Mouse (Mus musculus) liver, postnatal 0 days (tissue): ENCODE results near the gene Rgl1. TPM values are rescaled to one million over a fixed set of nuclear protein-coding genes. Genes with fewer than 3 reads are reported as not detected.

Source experiments
- ATAC-seq: fragments of 200-750 bp; cut with Nextera tagmentation; 2 replicates; pipeline ENCODE4 v1.8.0; 2017; ENCODE audit warnings: mild to moderate bottlenecking, moderate library complexity
- DNase-seq: peaks from one replicate; pipeline ENCODE4 v3.0.0-alpha.2; 2016
- H3K27ac ChIP-seq: fragments of 300-500 bp; sonication (generic); 2 replicates; pipeline ENCODE4 v1.5.1; 2014; ENCODE audit warnings: antibody characterized with exemption, moderate library complexity, mild to moderate bottlenecking, low read depth
- H3K27me3 ChIP-seq: fragments of 300-500 bp; sonication (generic); 2 replicates; pipeline ENCODE4 v1.6.1; 2014; ENCODE audit warnings: low read length, control low read depth, mixed read lengths; ENCODE audit not compliant: insufficient read depth
- H3K36me3 ChIP-seq: fragments of 300-500 bp; sonication (generic); replicated peaks from 2 replicates; pipeline ENCODE4 v1.6.1; 2014; ENCODE audit warnings: mild to moderate bottlenecking, control low read depth, low read length, moderate library complexity, mixed read lengths; ENCODE audit not compliant: insufficient read depth
- H3K4me1 ChIP-seq: fragments of 300-500 bp; sonication (generic); 2 replicates; pipeline ENCODE4 v1.6.1; 2014; ENCODE audit warnings: antibody characterized with exemption, mild to moderate bottlenecking, control low read depth; ENCODE audit not compliant: insufficient read depth
- H3K4me2 ChIP-seq: fragments of 300-500 bp; sonication (generic); 2 replicates; pipeline ENCODE4 v1.6.1; 2014; ENCODE audit warnings: low read depth, mild to moderate bottlenecking, low read length, moderate library complexity, mixed read lengths
- H3K4me3 ChIP-seq: fragments of 300-500 bp; sonication (generic); 2 replicates; pipeline ENCODE4 v1.5.1; 2014; ENCODE audit warnings: low read depth, low read length
- H3K9ac ChIP-seq: fragments of 300-500 bp; sonication (generic); replicated peaks from 2 replicates; pipeline ENCODE4 v1.6.1; 2014; ENCODE audit warnings: mild to moderate bottlenecking, moderate library complexity
- H3K9me3 ChIP-seq: fragments of 300-500 bp; sonication (generic); 2 replicates; pipeline ENCODE4 v1.6.1; 2016; ENCODE audit warnings: mild to moderate bottlenecking, control low read depth, low read length, mixed read lengths
- CTCF ChIP-seq: sonication (generic); IDR thresholded peaks from 2 replicates; pipeline ENCODE4 v1.5.1; 2016; ENCODE audit warnings: antibody characterized with exemption, low read depth
- EP300 ChIP-seq: IDR thresholded peaks from 2 replicates; pipeline ENCODE4 v1.6.1; 2016; ENCODE audit warnings: antibody characterized with exemption, low read depth, mild to moderate bottlenecking
- WGBS: fragments of 180-500 bp; shearing (Covaris S2); extraction: QIAGEN DNeasy Blood & Tissue Kit; methylation state at CpG from one replicate; pipeline ENCODE4 v1.1.7; 2014; ENCODE audit not compliant: insufficient replicate concordance; 5-methylcytosine and 5-hydroxymethylcytosine counted together
- polyA plus RNA-seq: library from polyadenylated mRNA; unstranded; fragments of >200 nt; fragmentation: Nextera tagmentation; extraction: Ambion mirVana; gene quantifications from 2 replicates; pipeline ENCODE4 v1.2.1, GENCODE M21; 2015

The Rgl1 gene
- polyA plus RNA-seq, 1 experiment from 2014 or later: 16.2 TPM

DNA sequence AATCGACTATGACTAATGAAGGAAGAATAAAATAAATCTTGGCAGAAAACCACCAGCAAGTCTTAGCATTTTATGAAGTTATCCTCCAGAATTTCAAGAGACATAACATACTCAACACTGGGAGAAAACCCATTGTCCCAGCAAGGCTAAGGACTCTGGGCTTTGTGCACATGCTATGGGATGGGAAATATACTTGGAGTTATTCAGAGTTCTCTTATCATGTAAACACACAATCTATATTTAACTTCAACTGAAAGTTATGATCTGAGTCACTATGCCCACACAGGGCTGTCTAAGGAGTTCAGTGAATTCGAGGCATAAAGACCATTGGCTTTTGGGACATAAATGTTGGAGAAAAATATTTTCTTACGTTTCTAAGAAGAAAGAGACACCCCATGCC, 215.2 kb downstream of the Rgl1 start:
- H3K9me3 ChIP-seq: no peaks in the 10 kb centered on the region
- H3K4me3 ChIP-seq: no peak overlapping the region
- no peak overlapping the region for H3K4me2 ChIP-seq
- no peak for DNase-seq
- H3K27ac ChIP-seq: no peak overlapping the region
- peaks cover 33% of the 10 kb centered on the region for H3K36me3 ChIP-seq
- H3K9ac ChIP-seq: no peak overlapping the region
- H3K4me1 ChIP-seq: no peaks in the 10 kb centered on the region
- TF ChIP-seq EP300: no peak
- no peak for TF ChIP-seq CTCF
- no peak for ATAC-seq
- WGBS: 71% methylated on average over 3 of the region's 3 CpGs
- H3K27me3 ChIP-seq: no peaks in the 10 kb centered on the region

- DNase-seq: no peak
- TF ChIP-seq CTCF: no peak
- TF ChIP-seq EP300: no peak
- 79% methylated on average over 2 of the region's 2 CpGs for WGBS
These were observed 215.6 kb downstream of the Rgl1 start for GRCm38 (mm10) chr1:152550544-152550943.

DNA sequence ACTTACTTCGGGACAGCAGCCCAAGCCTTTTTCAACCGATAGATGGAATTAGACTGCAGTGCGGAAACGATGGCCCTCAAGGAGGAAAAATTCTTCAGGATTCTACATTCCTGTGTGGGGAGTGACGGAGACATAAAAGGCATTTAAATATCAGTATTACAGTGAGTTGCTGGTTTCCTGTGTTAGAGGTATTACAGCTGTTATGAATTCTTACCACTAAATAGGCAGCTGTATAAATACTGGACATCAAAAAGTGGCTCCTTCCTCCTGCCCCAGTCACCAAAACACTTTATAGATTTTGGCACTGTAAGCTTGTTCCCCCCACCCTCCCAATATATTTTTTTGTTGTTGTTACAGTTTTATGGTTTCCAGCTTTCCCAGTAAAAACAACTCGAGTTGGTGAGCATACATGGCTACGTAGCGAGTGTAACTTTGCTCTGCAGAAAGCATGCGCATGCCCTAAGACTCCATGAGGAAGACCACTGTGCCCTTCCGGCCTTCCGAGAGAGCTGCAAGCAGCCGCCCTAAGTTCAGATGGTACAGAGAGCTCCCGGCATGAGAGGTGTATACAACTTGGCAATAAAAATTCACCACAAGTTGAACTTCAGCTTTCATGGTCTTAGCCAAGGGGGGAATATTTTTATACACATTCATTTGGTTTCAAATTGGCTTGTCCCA, 217.0 kb downstream of the Rgl1 start:
- Histone ChIP-seq H3K9me3 (no peaks in the 10 kb centered on the region), H3K9ac (no peak overlapping the region), H3K27me3 (no peaks in the 10 kb centered on the region), H3K36me3 (peaks cover 37% of the 10 kb centered on the region), H3K4me2 (no peak overlapping the region), H3K27ac (no peak overlapping the region), H3K4me1 (no peaks in the 10 kb centered on the region), H3K4me3 (no peak overlapping the region)
- DNase-seq: no peak
- ATAC-seq: no peak
- 86% methylated on average over 13 of the region's 13 CpGs for WGBS
- TF ChIP-seq EP300: no peak
- no peak for TF ChIP-seq CTCF

More at GRCm38 (mm10) chr1:152550544-152550943, 215.6 kb downstream of the Rgl1 start:
- Histone ChIP-seq H3K9me3 (no peaks in the 10 kb centered on the region), H3K4me2 (no peak overlapping the region), H3K4me3 (no peak overlapping the region), H3K4me1 (no peaks in the 10 kb centered on the region), H3K27me3 (no peaks in the 10 kb centered on the region), H3K36me3 (peaks cover 36% of the 10 kb centered on the region), H3K27ac (no peak overlapping the region), H3K9ac (no peak overlapping the region)
- no peak for ATAC-seq

GRCm38 (mm10) chr1:152543449-152544159, 222.5 kb downstream of the Rgl1 start:
- Histone ChIP-seq H3K4me2 (no peak overlapping the region), H3K9ac (no peak overlapping the region), H3K36me3 (peaks cover 29% of the 10 kb centered on the region), H3K4me3 (no peak overlapping the region), H3K9me3 (no peaks in the 10 kb centered on the region), H3K27ac (no peak overlapping the region), H3K27me3 (no peaks in the 10 kb centered on the region), H3K4me1 (peaks cover 4% of the 10 kb centered on the region; the same call in 1 of the 2 replicates)
- 49% methylated on average over 2 of the region's 2 CpGs for WGBS
- DNase-seq (no peak), ATAC-seq (peak; percentile 40; the same call in 1 of the 2 replicates)
- no peak for TF ChIP-seq EP300
- no peak for TF ChIP-seq CTCF

- ATAC-seq: no peak
- Histone ChIP-seq H3K4me2 (no peak overlapping the region), H3K36me3 (peaks cover 32% of the 10 kb centered on the region), H3K9me3 (no peaks in the 10 kb centered on the region), H3K4me1 (peaks cover 4% of the 10 kb centered on the region; the same call in 1 of the 2 replicates), H3K9ac (no peak overlapping the region), H3K27ac (no peak overlapping the region), H3K4me3 (no peak overlapping the region), H3K27me3 (no peaks in the 10 kb centered on the region)
- WGBS: 87% methylated on average over 6 of the region's 6 CpGs
- DNase-seq: no peak
- no peak for TF ChIP-seq EP300
- TF ChIP-seq CTCF: no peak
These were observed 223.3 kb downstream of the Rgl1 start for GRCm38 (mm10) chr1:152542747-152543378.

DNA sequence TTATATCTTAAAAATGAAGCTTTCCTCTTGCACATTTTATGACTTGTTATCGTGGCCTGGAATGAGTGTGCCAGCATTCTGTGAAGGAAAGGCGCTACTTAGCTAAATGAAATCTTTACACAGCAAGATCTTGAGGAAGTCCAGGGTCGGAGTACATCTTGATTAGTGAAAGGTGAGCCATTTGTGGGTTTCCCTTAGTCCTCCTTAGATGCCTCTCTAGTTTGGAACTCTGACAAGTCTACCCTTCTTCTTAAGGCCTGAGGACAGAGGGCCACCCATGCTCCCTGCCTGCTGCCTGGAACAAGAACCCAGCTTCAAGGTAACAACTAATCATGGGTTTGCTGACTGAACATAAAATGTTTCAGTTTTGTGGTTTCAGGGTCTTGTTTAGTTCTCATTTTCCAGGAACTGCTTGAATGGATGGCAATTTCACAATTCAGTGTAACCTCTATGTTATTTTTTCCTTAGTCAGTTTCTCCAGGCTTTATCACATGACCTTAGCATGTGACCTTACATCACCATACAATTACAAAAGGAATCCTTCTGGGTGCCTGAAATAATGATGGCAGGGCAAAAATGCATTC, 225.8 kb downstream of the Rgl1 start:
- no peak for ATAC-seq
- Histone ChIP-seq H3K27me3 (no peaks in the 10 kb centered on the region), H3K4me2 (no peak overlapping the region), H3K4me1 (peaks cover 4% of the 10 kb centered on the region; the same call in 1 of the 2 replicates), H3K9ac (no peak overlapping the region), H3K9me3 (no peaks in the 10 kb centered on the region), H3K4me3 (no peak overlapping the region), H3K27ac (no peak overlapping the region), H3K36me3 (peaks cover 34% of the 10 kb centered on the region)
- DNase-seq: no peak
- TF ChIP-seq EP300 (no peak), CTCF (no peak)
- WGBS: 70% methylated on average over 3 of the region's 3 CpGs
